ENCODE assay signal across 9 mouse cellular contexts in genomic region chr8:119557132-119557531, GRCm38 (mm10). TPM values are rescaled to one million over a fixed set of nuclear protein-coding genes. Genes with fewer than 3 reads are reported as not detected.
DNase-seq lines count a peak whose midpoint lies in the region; ATAC-seq and TF ChIP-seq lines count a peak whose summit lies in the region.
"Had no signal": no experiment of that assay in that cellular context is flagged by ENCODE, and none has a peak within 500 bp of the region (broad histone marks: within the 10 kb centered on the region; RNA-seq: fewer than 3 reads in every experiment).

No protein-coding gene starts in this region.

- no peak for DNase-seq in kidney, postnatal 0 days (ENCODE audit: low spot score)
- DNase-seq in kidney, postnatal 25 days, result no peak
- peak; percentile 30 for DNase-seq in induced T-regulatory cell, adult 2 months (ENCODE audit: low read depth)
- DNase-seq in left cerebral cortex, postnatal 36 days (ENCODE audit: low spot score in 2 of 2), result no peak
- DNase-seq in adrenal gland, postnatal 25 days, result no peak
- DNase-seq: adrenal gland, postnatal 36 days had no signal

- no peak for ATAC-seq in kidney, postnatal 0 days (replicated peaks; ENCODE audit: low FRiP score, low read depth)
- ATAC-seq in neural tube, embryonic 12.5 days (ENCODE audit: low FRiP score, low read depth), result no peak
- ATAC-seq in megakaryocyte-erythroid progenitor cell, adult 5-6 weeks (replicated peaks; ENCODE audit: low FRiP score, low TSS enrichment, poor library complexity, severe bottlenecking), result no peak

- TF ChIP-seq CTCF in kidney, postnatal 0 days (IDR thresholded peaks at IDR 0.05; ENCODE audit: low read depth), result no peak

- WGBS in kidney, postnatal 0 days, result 66% methylated on average over 9 of the region's 9 CpGs
- 87% methylated on average over 9 of the region's 9 CpGs for WGBS in neural tube, embryonic 12.5 days

- H3K4me3 ChIP-seq in kidney, postnatal 0 days (replicated peaks; ENCODE audit: low read depth, low read length), result peak overlapping the region; percentile 75
- H3K4me3 ChIP-seq in brown adipose tissue, adult 24 weeks (ENCODE audit: insufficient read depth, low read depth, low read length), result peak overlapping the region; percentile 94
- H3K4me3 ChIP-seq in neural tube, embryonic 12.5 days, result 0 out of 2 replicates have a peak overlapping the region, but pooled peaks have one; percentile 88

- no peaks in the 10 kb centered on the region for H3K9me3 ChIP-seq in kidney, postnatal 0 days (replicated peaks; ENCODE audit: low read length)
- no peaks in the 10 kb centered on the region for H3K9me3 ChIP-seq in neural tube, embryonic 12.5 days

- peaks cover 3% of the 10 kb centered on the region; the same call in 1 of the 2 replicates for H3K4me1 ChIP-seq in kidney, postnatal 0 days (replicated peaks; ENCODE audit: insufficient read depth, low read length)
- peaks cover 4% of the 10 kb centered on the region; the same call in 1 of the 2 replicates for H3K4me1 ChIP-seq in brown adipose tissue, adult 24 weeks (ENCODE audit: control insufficient read depth, insufficient read depth, insufficient read length, low read length)
- peaks cover 18% of the 10 kb centered on the region for H3K4me1 ChIP-seq in neural tube, embryonic 12.5 days

- peak overlapping the region; percentile 76 for H3K4me2 ChIP-seq in kidney, postnatal 0 days (ENCODE audit: low read length)
- H3K4me2 ChIP-seq in neural tube, embryonic 12.5 days (replicated peaks), result peak overlapping the region; percentile 85

- 0 out of 2 replicates have a peak, but pooled peaks cover under 1% of the 10 kb centered on the region for H3K36me3 ChIP-seq in kidney, postnatal 0 days (ENCODE audit: insufficient read depth, low read length)
- peaks cover 5% of the 10 kb centered on the region; the same call in 1 of the 2 replicates for H3K36me3 ChIP-seq in neural tube, embryonic 12.5 days

- H3K27me3 ChIP-seq in kidney, postnatal 0 days (ENCODE audit: insufficient read depth, low read length), result no peaks in the 10 kb centered on the region
- no peaks in the 10 kb centered on the region for H3K27me3 ChIP-seq in neural tube, embryonic 12.5 days (replicated peaks)

- H3K27ac ChIP-seq in kidney, postnatal 0 days, result no peak overlapping the region
- H3K27ac ChIP-seq in brown adipose tissue, adult 24 weeks (replicated peaks; ENCODE audit: low read depth, low read length), result no peak overlapping the region
- no peak overlapping the region for H3K27ac ChIP-seq in neural tube, embryonic 12.5 days

- intact Hi-C loops in left cerebral cortex, postnatal 36 days (cut with DNase I), result no loop called here

- peak overlapping the region; percentile 87; the same call in 1 of the 2 replicates for H3K9ac ChIP-seq in kidney, postnatal 0 days (ENCODE audit: low read depth, low read length)
- peak overlapping the region; percentile 84; the same call in 1 of the 2 replicates for H3K9ac ChIP-seq in neural tube, embryonic 12.5 days

RNA-seq across cellular contexts. Expression of gene Mbtps1, which starts 1.4 kb away (rescaled TPM):
- polyA plus RNA-seq in kidney, postnatal 0 days (2015; fragmentation: Nextera tagmentation; extraction: Ambion mirVana), result 78.4 and 86.9 TPM in 2 replicates
- 33.8 and 34.4 TPM in 2 replicates for polyA plus RNA-seq in brown adipose tissue, adult 24 weeks (2012; ENCODE audit: insufficient read depth, insufficient read length, missing spikeins)
- polyA plus RNA-seq in neural tube, embryonic 12.5 days (2016; fragmentation: Nextera tagmentation; extraction: Ambion mirVana), result 92.3 and 96.2 TPM in 2 replicates
- 10 to 100 TPM; 65.4 to 74.4 TPM for total RNA-seq in left cerebral cortex, postnatal 36 days (2021)
- 109 and 122 TPM in 2 replicates for total RNA-seq in adrenal gland, postnatal 25 days (2021)
- 58.2 and 97.1 TPM in 2 replicates for total RNA-seq in megakaryocyte-erythroid progenitor cell, adult 5-6 weeks (2014; fragmentation: Nextera tagmentation)
- 35.4 and 36.7 TPM in 2 replicates for total RNA-seq in megakaryocyte-erythroid progenitor cell, adult 5-6 weeks (2017)

RNA-seq across cellular contexts. Expression of gene Hsdl1, which starts 17.9 kb away (rescaled TPM):
- 27.1 and 29.4 TPM in 2 replicates for polyA plus RNA-seq in kidney, postnatal 0 days (2015; fragmentation: Nextera tagmentation; extraction: Ambion mirVana)
- polyA plus RNA-seq in brown adipose tissue, adult 24 weeks (2012; ENCODE audit: insufficient read depth, insufficient read length, missing spikeins), result 7.8 and 9.6 TPM in 2 replicates
- 94.2 and 100 TPM in 2 replicates for polyA plus RNA-seq in neural tube, embryonic 12.5 days (2016; fragmentation: Nextera tagmentation; extraction: Ambion mirVana)
- total RNA-seq in left cerebral cortex, postnatal 36 days (2021), result 10 to 100 TPM; 43.2 to 43.6 TPM
- 40.0 and 64.0 TPM in 2 replicates for total RNA-seq in adrenal gland, postnatal 25 days (2021)
- total RNA-seq in megakaryocyte-erythroid progenitor cell, adult 5-6 weeks (2014; fragmentation: Nextera tagmentation), result 22.6 and 32.0 TPM in 2 replicates
- total RNA-seq in megakaryocyte-erythroid progenitor cell, adult 5-6 weeks (2017), result 36.1 and 52.6 TPM in 2 replicates

RNA-seq across cellular contexts. Expression of gene Dnaaf1, which starts 17.9 kb away (rescaled TPM):
- 0.22 and 0.24 TPM in 2 replicates for polyA plus RNA-seq in kidney, postnatal 0 days (2015; fragmentation: Nextera tagmentation; extraction: Ambion mirVana)
- polyA plus RNA-seq in brown adipose tissue, adult 24 weeks (2012; ENCODE audit: insufficient read depth, insufficient read length, missing spikeins), result not detected in 2 replicates
- polyA plus RNA-seq in neural tube, embryonic 12.5 days (2016; fragmentation: Nextera tagmentation; extraction: Ambion mirVana), result 0.08 TPM in 1 of 2 replicates, not detected in the other
- under 1 TPM; 0.10 to 0.18 TPM for total RNA-seq in left cerebral cortex, postnatal 36 days (2021)
- total RNA-seq in adrenal gland, postnatal 25 days (2021), result 0.15 TPM in 1 of 2 replicates, not detected in the other
- total RNA-seq in megakaryocyte-erythroid progenitor cell, adult 5-6 weeks (2014; fragmentation: Nextera tagmentation), result 0.24 TPM in 1 of 2 replicates, not detected in the other
- total RNA-seq in megakaryocyte-erythroid progenitor cell, adult 5-6 weeks (2017), result 0.38 TPM in 1 of 2 replicates, not detected in the other

RNA-seq across cellular contexts. Expression of gene Taf1c, which starts 47.9 kb away (rescaled TPM):
- 8.3 and 8.7 TPM in 2 replicates for polyA plus RNA-seq in kidney, postnatal 0 days (2015; fragmentation: Nextera tagmentation; extraction: Ambion mirVana)
- polyA plus RNA-seq in brown adipose tissue, adult 24 weeks (2012; ENCODE audit: insufficient read depth, insufficient read length, missing spikeins), result 0.92 and 1.8 TPM in 2 replicates
- polyA plus RNA-seq in neural tube, embryonic 12.5 days (2016; fragmentation: Nextera tagmentation; extraction: Ambion mirVana), result 15.8 and 16.7 TPM in 2 replicates
- total RNA-seq in left cerebral cortex, postnatal 36 days (2021), result 10 to 100 TPM; 10.1 to 10.3 TPM
- 14.0 and 15.7 TPM in 2 replicates for total RNA-seq in adrenal gland, postnatal 25 days (2021)
- 23.5 and 24.6 TPM in 2 replicates for total RNA-seq in megakaryocyte-erythroid progenitor cell, adult 5-6 weeks (2014; fragmentation: Nextera tagmentation)
- 18.5 and 21.8 TPM in 2 replicates for total RNA-seq in megakaryocyte-erythroid progenitor cell, adult 5-6 weeks (2017)

RNA-seq across cellular contexts. Expression of gene Adad2, which starts 55.4 kb away (rescaled TPM):
- not detected in 2 replicates for polyA plus RNA-seq in kidney, postnatal 0 days (2015; fragmentation: Nextera tagmentation; extraction: Ambion mirVana)
- not detected in 2 replicates for polyA plus RNA-seq in brown adipose tissue, adult 24 weeks (2012; ENCODE audit: insufficient read depth, insufficient read length, missing spikeins)
- polyA plus RNA-seq in neural tube, embryonic 12.5 days (2016; fragmentation: Nextera tagmentation; extraction: Ambion mirVana), result 0.10 TPM in 2 replicates
- under 1 TPM in 1 of 2 experiments, not detected in 1; 0.15 TPM for total RNA-seq in left cerebral cortex, postnatal 36 days (2021)
- total RNA-seq in adrenal gland, postnatal 25 days (2021), result not detected in 2 replicates
- total RNA-seq in megakaryocyte-erythroid progenitor cell, adult 5-6 weeks (2014; fragmentation: Nextera tagmentation), result not detected in 2 replicates
- total RNA-seq in megakaryocyte-erythroid progenitor cell, adult 5-6 weeks (2017), result not detected in 2 replicates
- total RNA-seq: adrenal gland, postnatal 36 days had no signal
